In genomic region chr8:71395071-71395470, GRCm38 (mm10) we compare ENCODE assay signal across 10 mouse cellular contexts. TPM values are rescaled to one million over a fixed set of nuclear protein-coding genes. Genes with fewer than 3 reads are reported as not detected.
DNase-seq lines count a peak whose midpoint lies in the region; ATAC-seq and TF ChIP-seq lines count a peak whose summit lies in the region.
"Had no signal": no experiment of that assay in that cellular context is flagged by ENCODE, and none has a peak within 500 bp of the region (broad histone marks: within the 10 kb centered on the region; RNA-seq: fewer than 3 reads in every experiment).

No protein-coding gene starts in this region.

- H3K36me3 ChIP-seq in heart, adult 2 months (ENCODE audit: control insufficient read depth, insufficient read depth, low read length): no peaks in the 10 kb centered on the region
- H3K36me3 ChIP-seq in heart, embryonic 11.5 days (ENCODE audit: control insufficient read depth, insufficient read depth, low read length): no peaks in the 10 kb centered on the region; the same call in 1 of the 2 replicates
- peaks cover 18% of the 10 kb centered on the region for H3K36me3 ChIP-seq in kidney, embryonic 14.5 days (ENCODE audit: control insufficient read depth, insufficient read depth, low read length)
- peaks cover 7% of the 10 kb centered on the region; the same call in 1 of the 2 replicates for H3K36me3 ChIP-seq in stomach, embryonic 15.5 days

- peak overlapping the region; percentile 97 for H3K27ac ChIP-seq in heart, adult 2 months
- no peak overlapping the region for H3K27ac ChIP-seq in heart, embryonic 11.5 days (ENCODE audit: low read depth, low read length)
- peak overlapping the region; percentile 55; the same call in 1 of the 2 replicates for H3K27ac ChIP-seq in kidney, embryonic 14.5 days (ENCODE audit: low read depth, low read length)
- no peak overlapping the region for H3K27ac ChIP-seq in stomach, embryonic 15.5 days
- H3K27ac ChIP-seq: macrophage had no signal

- no peak overlapping the region for H3K4me2 ChIP-seq in heart, embryonic 11.5 days
- H3K4me2 ChIP-seq in kidney, embryonic 14.5 days (replicated peaks; ENCODE audit: low read depth, low read length): peak overlapping the region; percentile 8; the same call in 1 of the 2 replicates
- no peak overlapping the region for H3K4me2 ChIP-seq in stomach, embryonic 15.5 days

- H3K4me1 ChIP-seq in heart, adult 2 months (ENCODE audit: control insufficient read depth, insufficient read depth, low read length): peaks cover 3% of the 10 kb centered on the region
- peaks cover 15% of the 10 kb centered on the region for H3K4me1 ChIP-seq in heart, embryonic 11.5 days (ENCODE audit: control insufficient read depth, insufficient read depth, low read length)
- H3K4me1 ChIP-seq in kidney, embryonic 14.5 days (ENCODE audit: control insufficient read depth, insufficient read depth, low read length): peaks cover 6% of the 10 kb centered on the region; the same call in 1 of the 2 replicates
- H3K4me1 ChIP-seq in stomach, embryonic 15.5 days: peaks cover 12% of the 10 kb centered on the region

- intact Hi-C loops in heart, adult 2 months (cut with DNase I): loop anchor here (5.0 kb wide), 1 partner anchor 823 kb away; no protein-coding TSS in a partner anchor

- H3K27me3 ChIP-seq in heart, adult 2 months (ENCODE audit: control insufficient read depth, insufficient read depth, low read length): no peaks in the 10 kb centered on the region
- H3K27me3 ChIP-seq in heart, embryonic 11.5 days (ENCODE audit: control insufficient read depth, insufficient read depth, low read length): no peaks in the 10 kb centered on the region
- H3K27me3 ChIP-seq in kidney, embryonic 14.5 days (ENCODE audit: control insufficient read depth, insufficient read depth, low read length): no peaks in the 10 kb centered on the region
- H3K27me3 ChIP-seq in stomach, embryonic 15.5 days (replicated peaks): no peaks in the 10 kb centered on the region

- no peak for TF ChIP-seq CTCF in heart, adult 2 months (IDR thresholded peaks at IDR 0.05)

- TF ChIP-seq EP300 in heart, adult 2 months (IDR thresholded peaks at IDR 0.05; ENCODE audit: insufficient read depth, low read depth, low read length): no peak

- DNase-seq in heart, adult 2 months: peak; percentile 14 to 33
- peak; percentile 2 for DNase-seq in right cerebral cortex, postnatal 25 days
- DNase-seq in right cerebral cortex, postnatal 14 days: no peak
- no peak for DNase-seq in embryo, embryonic 9.5 days (ENCODE audit: extremely low spot score)
- no peak for DNase-seq in Muller cell, postnatal 12 days (ENCODE audit: inconsistent ontology term)

- H3K9me3 ChIP-seq in heart, embryonic 11.5 days (replicated peaks; ENCODE audit: control insufficient read depth, low read length): no peaks in the 10 kb centered on the region
- H3K9me3 ChIP-seq in kidney, embryonic 14.5 days (ENCODE audit: control insufficient read depth, low read length): no peaks in the 10 kb centered on the region
- no peaks in the 10 kb centered on the region for H3K9me3 ChIP-seq in stomach, embryonic 15.5 days

- no peaks in the 10 kb centered on the region; the same call in 1 of the 2 replicates for H3K79me2 ChIP-seq in heart, adult 2 months (replicated peaks; ENCODE audit: control insufficient read depth, insufficient read depth, low read length)

- 51% methylated on average over 10 of the region's 10 CpGs for WGBS in heart, adult 2 months
- 74% methylated on average over 10 of the region's 10 CpGs for WGBS in heart, embryonic 11.5 days (ENCODE audit: insufficient replicate concordance)
- 82% methylated on average over 10 of the region's 10 CpGs for WGBS in kidney, embryonic 14.5 days
- WGBS in stomach, embryonic 15.5 days: 85% methylated on average over 10 of the region's 10 CpGs

- ATAC-seq in heart, embryonic 11.5 days (replicated peaks; ENCODE audit: insufficient number of reproducible peaks, low FRiP score, low TSS enrichment): no peak
- ATAC-seq in kidney, embryonic 14.5 days (ENCODE audit: low FRiP score, low TSS enrichment): no peak
- ATAC-seq in stomach, embryonic 15.5 days (ENCODE audit: insufficient read depth, low FRiP score, low read depth): no peak

- peak overlapping the region; percentile 81 for H3K9ac ChIP-seq in heart, adult 2 months (ENCODE audit: low read depth, low read length)
- H3K9ac ChIP-seq in heart, embryonic 11.5 days (ENCODE audit: low read depth, low read length): no peak overlapping the region
- H3K9ac ChIP-seq in kidney, embryonic 14.5 days (ENCODE audit: low read depth, low read length): no peak overlapping the region
- no peak overlapping the region for H3K9ac ChIP-seq in stomach, embryonic 15.5 days

- peak overlapping the region; percentile 53 for H3K4me3 ChIP-seq in heart, adult 2 months
- no peak overlapping the region for H3K4me3 ChIP-seq in heart, embryonic 11.5 days (ENCODE audit: low read depth, low read length)
- H3K4me3 ChIP-seq in kidney, embryonic 14.5 days (ENCODE audit: low read length): peak overlapping the region; percentile 12; the same call in 1 of the 2 replicates
- 0 out of 2 replicates have a peak overlapping the region, but pooled peaks have one; percentile 2 for H3K4me3 ChIP-seq in stomach, embryonic 15.5 days (replicated peaks)
- H3K4me3 ChIP-seq: erythroblast, embryonic 14.5 days had no signal

- TF ChIP-seq POLR2A in heart, adult 2 months (IDR thresholded peaks at IDR 0.05; ENCODE audit: insufficient read depth, low read depth, low read length): no peak

RNA-seq across cellular contexts. Expression of gene Ushbp1, which starts 0.5 kb away (rescaled TPM):
- 10 to 100 TPM; 22.9 to 23.9 TPM for total RNA-seq in heart, adult 2 months (2021)
- 71.7 and 72.2 TPM in 2 replicates for polyA plus RNA-seq in heart, adult 2 months (2012; rRNA removed)
- polyA plus RNA-seq in heart, embryonic 11.5 days (2014; fragmentation: Nextera tagmentation; extraction: Ambion mirVana): 3.0 and 4.3 TPM in 2 replicates
- polyA plus RNA-seq in kidney, embryonic 14.5 days (2014; fragmentation: Nextera tagmentation; extraction: Ambion mirVana): 10.4 and 12.3 TPM in 2 replicates
- 10.8 and 10.9 TPM in 2 replicates for polyA plus RNA-seq in stomach, embryonic 15.5 days (2015; fragmentation: Nextera tagmentation; extraction: Ambion mirVana)
- polyA plus RNA-seq: macrophage had no signal

RNA-seq across cellular contexts. Expression of gene Babam1, which starts 1.6 kb away (rescaled TPM):
- 10 to 100 TPM; 62.8 to 70.2 TPM for total RNA-seq in heart, adult 2 months (2021)
- polyA plus RNA-seq in heart, adult 2 months (2012; rRNA removed): 88.7 and 91.3 TPM in 2 replicates
- 89.6 and 92.1 TPM in 2 replicates for polyA plus RNA-seq in heart, embryonic 11.5 days (2014; fragmentation: Nextera tagmentation; extraction: Ambion mirVana)
- polyA plus RNA-seq in kidney, embryonic 14.5 days (2014; fragmentation: Nextera tagmentation; extraction: Ambion mirVana): 107 and 125 TPM in 2 replicates
- polyA plus RNA-seq in stomach, embryonic 15.5 days (2015; fragmentation: Nextera tagmentation; extraction: Ambion mirVana): 92.2 and 98.2 TPM in 2 replicates

RNA-seq across cellular contexts. Expression of gene Ankle1, which starts 10.7 kb away (rescaled TPM):
- not detected for total RNA-seq in heart, adult 2 months (2021)
- polyA plus RNA-seq in heart, adult 2 months (2012; rRNA removed): 0.15 and 0.31 TPM in 2 replicates
- polyA plus RNA-seq in heart, embryonic 11.5 days (2014; fragmentation: Nextera tagmentation; extraction: Ambion mirVana): 21.2 and 23.0 TPM in 2 replicates
- 28.5 and 38.2 TPM in 2 replicates for polyA plus RNA-seq in kidney, embryonic 14.5 days (2014; fragmentation: Nextera tagmentation; extraction: Ambion mirVana)
- polyA plus RNA-seq in stomach, embryonic 15.5 days (2015; fragmentation: Nextera tagmentation; extraction: Ambion mirVana): 42.3 and 46.2 TPM in 2 replicates

RNA-seq across cellular contexts. Expression of gene Nr2f6, which starts 13.3 kb away (rescaled TPM):
- total RNA-seq in heart, adult 2 months (2021): 10 to 100 TPM; 47.6 to 56.7 TPM
- 53.9 and 63.2 TPM in 2 replicates for polyA plus RNA-seq in heart, adult 2 months (2012; rRNA removed)
- 45.7 and 47.2 TPM in 2 replicates for polyA plus RNA-seq in heart, embryonic 11.5 days (2014; fragmentation: Nextera tagmentation; extraction: Ambion mirVana)
- 134 and 149 TPM in 2 replicates for polyA plus RNA-seq in kidney, embryonic 14.5 days (2014; fragmentation: Nextera tagmentation; extraction: Ambion mirVana)
- 80.9 and 81.8 TPM in 2 replicates for polyA plus RNA-seq in stomach, embryonic 15.5 days (2015; fragmentation: Nextera tagmentation; extraction: Ambion mirVana)

RNA-seq across cellular contexts. Expression of gene Ocel1, which starts 24.0 kb away (rescaled TPM):
- total RNA-seq in heart, adult 2 months (2021): 10 to 100 TPM; 12.4 to 15.2 TPM
- polyA plus RNA-seq in heart, adult 2 months (2012; rRNA removed): 8.0 and 9.1 TPM in 2 replicates
- 2.7 and 2.9 TPM in 2 replicates for polyA plus RNA-seq in heart, embryonic 11.5 days (2014; fragmentation: Nextera tagmentation; extraction: Ambion mirVana)
- 4.6 and 5.2 TPM in 2 replicates for polyA plus RNA-seq in kidney, embryonic 14.5 days (2014; fragmentation: Nextera tagmentation; extraction: Ambion mirVana)
- 8.0 TPM in 2 replicates for polyA plus RNA-seq in stomach, embryonic 15.5 days (2015; fragmentation: Nextera tagmentation; extraction: Ambion mirVana)

Comparison
In these comparisons a context has a peak if more than half of its experiments do, and no peak if none do; other contexts are left out.
1. DNase-seq: peak in heart, adult 2 months (2 of 2) and right cerebral cortex, postnatal 25 days (single experiment); none in right cerebral cortex, postnatal 14 days (single experiment), embryo, embryonic 9.5 days (single experiment) and Muller cell, postnatal 12 days (single experiment).
2. H3K27ac ChIP-seq: peak in heart, adult 2 months (single experiment) and kidney, embryonic 14.5 days (single experiment); none in heart, embryonic 11.5 days (single experiment) and stomach, embryonic 15.5 days (single experiment).
3. RNA of gene Ankle1, which starts 10.7 kb away (polyA plus RNA-seq): 42.3 to 46.2 TPM in stomach, embryonic 15.5 days, 28.5 to 38.2 TPM in kidney, embryonic 14.5 days and 21.2 to 23.0 TPM in heart, embryonic 11.5 days; 0.15 to 0.31 TPM in heart, adult 2 months; every median in the first group is over 10 times any median in the second.